Mouse (Mus musculus) thymus, postnatal 0 days (tissue): ENCODE measurements at regions not wholly inside any gene's neighbourhood (a gene's known extent, or its start where the extent isn't known, plus 50 kb on each side); places are given as distances from the start of the nearest gene placed in this dataset.
A peak's percentile ranks its signal among the peaks of the same experiment; 100 is the strongest.

ENCODE experiments used
- DNase-seq: peaks from one replicate; pipeline ENCODE4 v3.0.0-alpha.2; 2015; ENCODE audit warnings: low spot score

GRCm38 (mm10) chr2:170258367-170258766 is 110.5 kb upstream of the Zfp217 start:
- no peak for DNase-seq

GRCm38 (mm10) chr2:170257671-170258235 is 109.8 kb upstream of the Zfp217 start:
- no peak for DNase-seq

GRCm38 (mm10) chr2:170255997-170256396 is 108.1 kb upstream of the Zfp217 start:
- no peak for DNase-seq

GRCm38 (mm10) chr2:170255533-170255932 is 107.6 kb upstream of the Zfp217 start:
- DNase-seq: no peak

GRCm38 (mm10) chr2:170253681-170254440 is 106.0 kb upstream of the Zfp217 start:
- DNase-seq: no peak

- DNase-seq: peak; percentile 81
These were observed 104.5 kb upstream of the Zfp217 start for GRCm38 (mm10) chr2:170252255-170253034.

GRCm38 (mm10) chr2:170250680-170251079 is 102.8 kb upstream of the Zfp217 start:
- DNase-seq: no peak

- peak; percentile 34 for DNase-seq
These were observed 100.0 kb upstream of the Zfp217 start for GRCm38 (mm10) chr2:170247702-170248445.

GRCm38 (mm10) chr2:170245637-170246341 is 97.9 kb upstream of the Zfp217 start:
- DNase-seq: no peak

GRCm38 (mm10) chr2:170244108-170244507 is 96.2 kb upstream of the Zfp217 start:
- DNase-seq: no peak

- peak; percentile 65 for DNase-seq
These were observed 90.1 kb upstream of the Zfp217 start for GRCm38 (mm10) chr2:170237959-170238358.

- DNase-seq: no peak
These were observed 85.5 kb upstream of the Zfp217 start for GRCm38 (mm10) chr2:170233426-170233825.

GRCm38 (mm10) chr2:170229461-170230080 is 81.7 kb upstream of the Zfp217 start:
- DNase-seq: no peak

GRCm38 (mm10) chr2:170228318-170228994 is 80.6 kb upstream of the Zfp217 start:
- DNase-seq: no peak

- no peak for DNase-seq
These were observed 76.0 kb upstream of the Zfp217 start for GRCm38 (mm10) chr2:170223872-170224271.

GRCm38 (mm10) chr2:170222819-170223218 is 74.9 kb upstream of the Zfp217 start:
- peak; percentile 56 for DNase-seq

- DNase-seq: peak; percentile 53
These were observed 74.2 kb upstream of the Zfp217 start for GRCm38 (mm10) chr2:170221994-170222535.

- peak; percentile 78 for DNase-seq
These were observed 73.0 kb upstream of the Zfp217 start for GRCm38 (mm10) chr2:170220871-170221369.

- DNase-seq: no peak
These were observed 72.5 kb upstream of the Zfp217 start for GRCm38 (mm10) chr2:170220443-170220842.
